Mouse (Mus musculus): ENCODE measurements around the gene Cox10. TPM values are rescaled to one million over a fixed set of nuclear protein-coding genes. Genes with fewer than 3 reads are reported as not detected.

Gene Cox10
- 10.2 and 12.7 TPM in 2 replicates for polyA plus RNA-seq (2015; fragmentation: Nextera tagmentation; extraction: Ambion mirVana)

GRCm38 (mm10) chr11:64078956-64079726 is at the start of gene Cox10:
Cox10 (minus strand) TSS chr11:64079468.

GRCm38 (mm10) chr11:63922091-63922621 is 157.1 kb downstream of the Cox10 start, which contains the start of gene Hs3st3b1:
Hs3st3b1 (minus strand) TSS chr11:63922290.

Other genes with a start within 250 kb of the Cox10 start
- gene Hs3st3b1, start 157.2 kb downstream of the Cox10 start, polyA plus RNA-seq (2015; fragmentation: Nextera tagmentation; extraction: Ambion mirVana), result 0.17 and 0.25 TPM in 2 replicates